Mouse (Mus musculus) thymus, adult 2 months (tissue): ENCODE data around the gene Slc36a3.

Experiments
- CTCF ChIP-seq: fragments of 200-500 bp; IDR thresholded peaks from 2 replicates; pipeline ENCODE4 v1.5.1; 2012; ENCODE audit warnings: mild to moderate bottlenecking, control low read depth, low read length, moderate library complexity, borderline replicate concordance; ENCODE audit not compliant: control insufficient read depth, poor library complexity, insufficient read depth; ENCODE audit errors: extremely low read depth
- POLR2A ChIP-seq: fragments of 200-500 bp; IDR thresholded peaks from 2 replicates; pipeline ENCODE4 v1.6.1; 2012; ENCODE audit warnings: mild to moderate bottlenecking, low read length, control low read depth, moderate library complexity; ENCODE audit not compliant: control insufficient read depth, poor library complexity, insufficient read depth; ENCODE audit errors: extremely low read depth

DNA sequence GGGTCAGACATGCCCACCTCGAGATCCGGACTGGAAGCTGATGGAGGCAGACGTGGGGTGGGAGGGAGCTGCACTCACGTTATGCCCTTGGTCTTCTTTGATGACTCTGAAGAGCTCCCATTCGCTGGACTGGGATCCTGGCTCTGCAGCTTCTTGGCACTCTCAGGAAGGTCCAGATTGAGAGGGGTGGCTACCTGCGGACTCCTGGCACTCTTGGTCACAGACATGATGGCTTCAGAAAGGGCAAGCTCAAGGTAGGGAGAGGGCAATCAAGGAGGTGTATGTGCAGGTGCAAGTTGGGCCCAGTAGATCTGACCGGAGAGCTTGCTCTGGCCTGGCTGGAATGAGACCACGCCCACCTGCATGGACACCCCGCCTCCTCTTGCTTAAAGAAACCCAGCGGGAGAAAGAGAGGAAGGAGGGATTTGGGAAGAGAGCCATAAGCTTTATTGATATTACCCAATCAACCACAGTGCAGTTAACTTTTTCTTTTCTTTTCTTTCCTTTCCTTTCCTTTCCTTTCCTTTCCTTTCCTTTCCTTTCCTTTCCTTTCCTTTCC is 33.3 kb upstream of the Slc36a3 start, which contains the start of gene Slc36a2:
- no peak for TF ChIP-seq POLR2A
- no peak for TF ChIP-seq CTCF
